Mouse (Mus musculus): Measurements from ENCODE around the gene Atp6v1f. TPM values are rescaled to one million over a fixed set of nuclear protein-coding genes. Genes with fewer than 3 reads are reported as not detected.

The Atp6v1f gene
- polyA plus RNA-seq, 1 experiment from 2014 or later, result 386 TPM

DNA sequence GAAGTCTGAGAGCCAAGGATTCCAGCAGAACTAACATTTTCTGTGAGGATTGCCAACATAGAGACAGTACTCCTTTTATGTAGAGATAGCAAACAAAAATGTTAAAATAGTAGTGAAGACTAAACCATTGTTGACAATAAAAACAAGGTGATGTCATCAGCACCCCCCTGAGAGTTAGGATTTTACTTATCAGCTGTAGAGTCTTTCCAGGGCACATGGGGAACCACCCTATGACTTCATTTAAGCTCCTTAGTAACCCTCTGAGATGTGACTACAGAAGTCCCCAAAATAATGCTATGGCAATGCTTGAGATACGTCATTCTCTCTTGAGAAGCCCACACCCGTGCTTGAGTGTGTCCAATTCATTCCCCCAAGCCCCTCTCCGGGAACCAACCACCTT lies 4.1 kb upstream of the Atp6v1f start:
- Histone ChIP-seq H3K27ac (replicated peaks) (no peak overlapping the region), H3K4me1 (peaks cover 2% of the 10 kb centered on the region), H3K27me3 (replicated peaks) (no peaks in the 10 kb centered on the region), H3K9me3 (replicated peaks) (no peaks in the 10 kb centered on the region), H3K36me3 (no peaks in the 10 kb centered on the region), H3K4me2 (no peak overlapping the region), H3K9ac (replicated peaks) (no peak overlapping the region), H3K4me3 (replicated peaks) (no peak overlapping the region)
- no peak for ATAC-seq (ENCODE audit: low FRiP score)
- 82% methylated on average over 3 of the region's 3 CpGs for WGBS

GRCm38 (mm10) chr6:29468851-29469250 lies 1.3 kb downstream of the Atp6v1f start:
- no peak for ATAC-seq (ENCODE audit: low FRiP score)
- Histone ChIP-seq H3K27ac (replicated peaks) (no peak overlapping the region), H3K9me3 (replicated peaks) (no peaks in the 10 kb centered on the region), H3K4me3 (replicated peaks) (peak overlapping the region; percentile 84), H3K36me3 (peaks cover 19% of the 10 kb centered on the region), H3K27me3 (replicated peaks) (no peaks in the 10 kb centered on the region), H3K4me1 (peaks cover 15% of the 10 kb centered on the region), H3K4me2 (peak overlapping the region; percentile 71), H3K9ac (replicated peaks) (peak overlapping the region; percentile 65; the same call in 1 of the 2 replicates)
- 92% methylated on average over 3 of the region's 3 CpGs for WGBS

- H3K27me3 ChIP-seq (replicated peaks), result 0 out of 2 replicates have a peak, but pooled peaks cover 3% of the 10 kb centered on the region
- H3K9ac ChIP-seq (replicated peaks), result no peak within 1 kb of the TSS
- no peak within 1 kb of the TSS for H3K4me2 ChIP-seq
- H3K36me3 ChIP-seq, result peaks cover 19% of the 10 kb centered on the region
- no peak within 1 kb of the TSS for H3K4me3 ChIP-seq (replicated peaks)
- no peak for ATAC-seq (ENCODE audit: low FRiP score)
- H3K4me1 ChIP-seq, result peaks cover 21% of the 10 kb centered on the region
- no peak within 1 kb of the TSS for H3K27ac ChIP-seq (replicated peaks)
- 85% methylated on average over 4 of the region's 4 CpGs for WGBS
- no peaks in the 10 kb centered on the region for H3K9me3 ChIP-seq (replicated peaks)
These were observed 3.6 kb downstream of the Atp6v1f start, which contains the start of gene Atp6v1fnb for GRCm38 (mm10) chr6:29471137-29471536. Gene Atp6v1fnb, plus strand, starts transcription at chr6:29471437.

GRCm38 (mm10) chr6:29473941-29474691 lies 6.6 kb downstream of the Atp6v1f start:
- 4% methylated on average over 33 of the region's 33 CpGs for WGBS
- peaks cover 12% of the 10 kb centered on the region for H3K4me1 ChIP-seq
- peaks cover 19% of the 10 kb centered on the region for H3K36me3 ChIP-seq
- peak overlapping the region; percentile 58 for H3K4me2 ChIP-seq
- peak overlapping the region; percentile 45 for H3K9ac ChIP-seq (replicated peaks)
- 0 out of 2 replicates have a peak, but pooled peaks cover 3% of the 10 kb centered on the region for H3K27me3 ChIP-seq (replicated peaks)
- no peak overlapping the region; the same call in 1 of the 2 replicates for H3K27ac ChIP-seq (replicated peaks)
- peak; percentile 88 for ATAC-seq (ENCODE audit: low FRiP score)
- no peaks in the 10 kb centered on the region for H3K9me3 ChIP-seq (replicated peaks)
- peak overlapping the region; percentile 42 for H3K4me3 ChIP-seq (replicated peaks)

DNA sequence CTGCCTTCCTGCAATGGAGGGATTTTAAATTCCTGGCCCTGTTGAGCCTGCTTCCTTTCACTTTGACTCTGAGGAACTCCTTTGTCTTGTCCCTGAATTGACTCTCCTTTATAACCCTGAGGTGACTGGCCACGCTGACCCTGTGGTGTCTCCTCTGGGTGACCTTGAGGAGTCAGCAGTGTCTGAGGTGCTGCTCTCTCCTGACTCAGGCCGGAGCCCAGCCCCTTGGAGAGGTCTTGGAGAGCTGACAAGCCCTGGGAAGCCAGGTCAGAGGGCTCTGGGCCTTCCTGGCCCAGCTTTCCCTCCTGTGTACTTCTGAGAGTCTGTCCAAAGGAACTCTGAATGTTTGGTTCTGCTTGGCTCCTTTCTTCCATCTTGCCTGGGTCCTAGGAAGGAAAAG lies 7.2 kb downstream of the Atp6v1f start:
- Histone ChIP-seq H3K9ac (replicated peaks) (no peak overlapping the region), H3K27me3 (replicated peaks) (0 out of 2 replicates have a peak, but pooled peaks cover 3% of the 10 kb centered on the region), H3K4me1 (peaks cover 10% of the 10 kb centered on the region), H3K27ac (replicated peaks) (no peak overlapping the region), H3K4me3 (replicated peaks) (no peak overlapping the region), H3K36me3 (peaks cover 19% of the 10 kb centered on the region), H3K4me2 (no peak overlapping the region), H3K9me3 (replicated peaks) (no peaks in the 10 kb centered on the region)
- ATAC-seq (ENCODE audit: low FRiP score), result no peak
- 34% methylated on average over 2 of the region's 2 CpGs for WGBS

- H3K4me2 ChIP-seq, result no peak overlapping the region
- no peaks in the 10 kb centered on the region for H3K36me3 ChIP-seq
- H3K9ac ChIP-seq (replicated peaks), result no peak overlapping the region
- peaks cover 6% of the 10 kb centered on the region for H3K4me1 ChIP-seq
- H3K9me3 ChIP-seq (replicated peaks), result no peaks in the 10 kb centered on the region
- WGBS, result 94% methylated on average over 13 of the region's 13 CpGs
- ATAC-seq (ENCODE audit: low FRiP score), result no peak
- H3K27ac ChIP-seq (replicated peaks), result no peak overlapping the region
- H3K4me3 ChIP-seq (replicated peaks), result no peak overlapping the region
- H3K27me3 ChIP-seq (replicated peaks), result peaks cover 11% of the 10 kb centered on the region
These were observed 15.2 kb downstream of the Atp6v1f start for GRCm38 (mm10) chr6:29482691-29483090.

GRCm38 (mm10) chr6:29484716-29485559 lies 17.4 kb downstream of the Atp6v1f start:
- no peaks in the 10 kb centered on the region for H3K9me3 ChIP-seq (replicated peaks)
- H3K4me1 ChIP-seq, result peaks cover 6% of the 10 kb centered on the region
- ATAC-seq (ENCODE audit: low FRiP score), result peak; percentile 36
- peak overlapping the region; percentile 41; the same call in 1 of the 2 replicates for H3K9ac ChIP-seq (replicated peaks)
- peaks cover 11% of the 10 kb centered on the region for H3K27me3 ChIP-seq (replicated peaks)
- 7% methylated on average over 26 of the region's 26 CpGs for WGBS
- no peaks in the 10 kb centered on the region for H3K36me3 ChIP-seq
- peak overlapping the region; percentile 62 for H3K4me2 ChIP-seq
- H3K27ac ChIP-seq (replicated peaks), result no peak overlapping the region
- peak overlapping the region; percentile 29 for H3K4me3 ChIP-seq (replicated peaks)

DNA sequence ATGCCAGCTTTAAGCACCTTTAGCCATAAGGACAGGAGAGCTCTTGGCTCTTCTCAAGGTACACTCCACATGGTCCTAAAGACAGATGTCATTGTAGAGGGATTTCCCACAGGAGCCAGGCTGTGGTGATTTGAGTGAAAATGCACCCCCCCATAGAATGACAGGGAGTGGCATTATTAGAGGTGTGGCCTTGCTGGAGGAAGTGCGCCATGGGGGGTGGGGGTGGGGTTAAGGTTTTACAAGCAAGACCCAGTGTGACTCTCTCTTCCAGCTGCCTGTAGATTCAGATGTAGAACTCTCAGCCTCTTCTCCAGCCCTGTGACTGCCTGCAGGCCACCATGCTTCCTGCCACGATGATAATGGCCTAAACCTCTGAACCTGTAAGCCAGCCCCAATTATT lies 18.4 kb downstream of the Atp6v1f start:
- Histone ChIP-seq H3K27me3 (replicated peaks) (peaks cover 11% of the 10 kb centered on the region), H3K4me3 (replicated peaks) (no peak overlapping the region), H3K4me2 (no peak overlapping the region), H3K9me3 (replicated peaks) (no peaks in the 10 kb centered on the region), H3K9ac (replicated peaks) (no peak overlapping the region), H3K27ac (replicated peaks) (no peak overlapping the region), H3K4me1 (peaks cover 6% of the 10 kb centered on the region), H3K36me3 (no peaks in the 10 kb centered on the region)
- WGBS, result 48% methylated on average over 2 of the region's 2 CpGs
- no peak for ATAC-seq (ENCODE audit: low FRiP score)

- no peak for ATAC-seq (ENCODE audit: low FRiP score)
- Histone ChIP-seq H3K36me3 (no peaks in the 10 kb centered on the region), H3K27me3 (replicated peaks) (peaks cover 33% of the 10 kb centered on the region), H3K27ac (replicated peaks) (no peak overlapping the region), H3K4me2 (no peak overlapping the region), H3K9ac (replicated peaks) (no peak overlapping the region), H3K4me1 (no peaks in the 10 kb centered on the region), H3K4me3 (replicated peaks) (no peak overlapping the region), H3K9me3 (replicated peaks) (no peaks in the 10 kb centered on the region)
- 82% methylated on average over 4 of the region's 4 CpGs for WGBS
These were observed 26.6 kb downstream of the Atp6v1f start for GRCm38 (mm10) chr6:29494101-29494500.

DNA sequence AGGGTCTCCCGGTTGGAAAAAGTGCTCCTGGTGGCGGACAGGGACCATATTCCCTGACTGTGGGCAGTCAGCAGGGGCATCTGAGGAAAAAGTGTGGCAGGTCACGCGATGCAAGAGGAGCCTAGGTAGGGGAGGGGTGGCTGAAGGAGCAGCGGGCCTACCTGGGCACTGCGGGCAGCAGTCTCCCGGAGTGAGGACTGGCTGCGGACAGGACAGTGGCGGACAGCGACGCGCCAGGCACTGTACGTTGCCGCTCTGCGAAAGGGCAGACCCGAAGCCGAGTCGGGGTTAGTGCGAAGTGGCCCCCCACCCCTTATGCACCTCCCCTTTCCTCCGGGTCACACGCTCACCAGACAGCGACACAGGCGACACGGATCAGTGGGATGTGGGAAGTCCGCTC lies 28.8 kb downstream of the Atp6v1f start:
- whole genome bisulfite sequencing, result 16% methylated on average over 25 of the region's 25 CpGs
- H3K4me2 ChIP-seq, result no peak overlapping the region
- peaks cover 33% of the 10 kb centered on the region for H3K27me3 ChIP-seq (replicated peaks)
- H3K4me3 ChIP-seq (replicated peaks), result no peak overlapping the region
- H3K36me3 ChIP-seq, result no peaks in the 10 kb centered on the region
- no peaks in the 10 kb centered on the region for H3K9me3 ChIP-seq (replicated peaks)
- no peak overlapping the region for H3K27ac ChIP-seq (replicated peaks)
- no peaks in the 10 kb centered on the region for H3K4me1 ChIP-seq
- ATAC-seq (ENCODE audit: low FRiP score), result no peak
- no peak overlapping the region for H3K9ac ChIP-seq (replicated peaks)

DNA sequence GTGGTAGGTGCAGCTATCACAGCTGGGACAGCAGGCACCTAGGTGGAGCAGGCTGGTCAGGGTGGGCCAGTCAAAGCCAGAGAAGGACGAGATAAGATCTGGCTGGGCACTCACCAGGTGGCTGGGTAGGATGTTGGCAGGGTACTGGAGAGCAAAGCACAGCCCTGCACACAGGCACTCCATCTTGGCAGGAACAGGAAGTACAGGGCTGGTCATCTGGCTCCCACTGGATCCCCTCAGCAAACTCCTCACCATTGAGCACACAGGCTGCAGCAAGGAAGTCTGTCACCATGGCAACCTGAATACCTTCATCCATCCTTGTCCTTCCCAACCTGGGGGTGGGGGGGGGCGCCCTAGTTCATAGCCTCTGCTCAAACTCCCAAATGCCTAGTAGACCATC lies 30.3 kb downstream of the Atp6v1f start:
- ATAC-seq (ENCODE audit: low FRiP score), result no peak
- no peak overlapping the region for H3K4me2 ChIP-seq
- no peaks in the 10 kb centered on the region for H3K36me3 ChIP-seq
- H3K4me3 ChIP-seq (replicated peaks), result no peak overlapping the region
- H3K9me3 ChIP-seq (replicated peaks), result no peaks in the 10 kb centered on the region
- no peak overlapping the region for H3K27ac ChIP-seq (replicated peaks)
- peaks cover 33% of the 10 kb centered on the region for H3K27me3 ChIP-seq (replicated peaks)
- WGBS, result 37% methylated on average over 2 of the region's 2 CpGs
- H3K9ac ChIP-seq (replicated peaks), result no peak overlapping the region
- H3K4me1 ChIP-seq, result no peaks in the 10 kb centered on the region

All from neural tube, embryonic 15.5 days (tissue).